Mouse (Mus musculus): ENCODE results near the gene Ccna1.

GRCm38 (mm10) chr3:55085716-55086115 lies 30.4 kb upstream of the Ccna1 start:
- TF ChIP-seq POLR2A (IDR thresholded peaks at IDR 0.05; ENCODE audit: low read depth, low read length) (no peak), CTCF (conservative IDR thresholded peaks at IDR 0.05 in 1 of 2, IDR thresholded peaks at IDR 0.05 in 1 of 2; ENCODE audit: low read depth in 2 of 2, low read length in 2 of 2) (no peak), TBP (conservative IDR thresholded peaks at IDR 0.05; ENCODE audit: low read depth, low read length) (no peak), POLR2AphosphoS2 (IDR thresholded peaks at IDR 0.05; ENCODE audit: low read depth, low read length) (no peak), JUND (conservative IDR thresholded peaks at IDR 0.05; ENCODE audit: low read depth, low read length) (no peak), ZKSCAN1 (IDR thresholded peaks at IDR 0.05; ENCODE audit: borderline replicate concordance, low read depth, low read length) (no peak), ZC3H11A (IDR thresholded peaks at IDR 0.05; ENCODE audit: low read depth, low read length) (no peak), EP300 (IDR thresholded peaks at IDR 0.05; ENCODE audit: low read length) (no peak), RCOR1 (conservative IDR thresholded peaks at IDR 0.05; ENCODE audit: low read depth, low read length) (no peak), RAD21 (IDR thresholded peaks at IDR 0.05; ENCODE audit: low read depth, low read length) (no peak), USF2 (conservative IDR thresholded peaks at IDR 0.05; ENCODE audit: low read depth, low read length) (no peak), PAX5 (IDR thresholded peaks at IDR 0.05; ENCODE audit: low read length) (no peak), CHD1 (IDR thresholded peaks at IDR 0.05; ENCODE audit: low read depth, low read length) (no peak)

Measured in CH12.LX (cell line).